Mouse (Mus musculus) hindbrain, embryonic 16.5 days (tissue): ENCODE results near the gene Tmem107. TPM values are rescaled to one million over a fixed set of nuclear protein-coding genes. Genes with fewer than 3 reads are reported as not detected.

Source experiments
- ATAC-seq: fragments of 200-750 bp; cut with Nextera tagmentation; 2 replicates; pipeline ENCODE4 v1.8.0; 2017; ENCODE audit warnings: moderate TSS enrichment, moderate library complexity
- H3K27ac ChIP-seq: fragments of 300-500 bp; sonication (generic); 2 replicates; pipeline ENCODE4 v1.5.1; 2014; ENCODE audit warnings: low read depth, mild to moderate bottlenecking, control low read depth, low read length, moderate library complexity
- H3K27me3 ChIP-seq: fragments of 300-500 bp; sonication (generic); replicated peaks from 2 replicates; pipeline ENCODE4 v1.6.1; 2014; ENCODE audit warnings: low read length; ENCODE audit not compliant: control insufficient read depth, insufficient read depth
- H3K36me3 ChIP-seq: fragments of 300-500 bp; sonication (generic); 2 replicates; pipeline ENCODE4 v1.6.1; 2014; ENCODE audit warnings: mild to moderate bottlenecking, low read length, moderate library complexity, mixed read lengths; ENCODE audit not compliant: control insufficient read depth, insufficient read depth
- H3K4me1 ChIP-seq: fragments of 300-500 bp; sonication (generic); 2 replicates; pipeline ENCODE4 v1.6.1; 2014; ENCODE audit warnings: low read depth, low read length; ENCODE audit not compliant: control insufficient read depth, insufficient read depth
- H3K4me2 ChIP-seq: fragments of 300-500 bp; sonication (generic); 2 replicates; pipeline ENCODE4 v1.6.1; 2014; ENCODE audit warnings: mild to moderate bottlenecking, low read length, control low read depth, moderate library complexity
- H3K4me3 ChIP-seq: fragments of 300-500 bp; sonication (generic); 2 replicates; pipeline ENCODE4 v1.5.1; 2014; ENCODE audit warnings: mild to moderate bottlenecking, low read length, control low read depth, moderate library complexity
- H3K9ac ChIP-seq: fragments of 300-500 bp; sonication (generic); 2 replicates; pipeline ENCODE4 v1.6.1; 2014; ENCODE audit warnings: low read depth, mild to moderate bottlenecking, control low read depth, low read length, moderate library complexity
- H3K9me3 ChIP-seq: fragments of 300-500 bp; sonication (generic); 2 replicates; pipeline ENCODE4 v1.6.1; 2014; ENCODE audit warnings: mild to moderate bottlenecking, low read length, moderate library complexity; ENCODE audit not compliant: control insufficient read depth
- WGBS: fragments of 180-500 bp; shearing (Covaris S2); extraction: QIAGEN DNeasy Blood & Tissue Kit; methylation state at CpG from one replicate; pipeline ENCODE4 v1.1.7; 2014; 5-methylcytosine and 5-hydroxymethylcytosine counted together
- polyA plus RNA-seq: library from polyadenylated mRNA; unstranded; fragments of >200 nt; fragmentation: Nextera tagmentation; extraction: Ambion mirVana; gene quantifications from 2 replicates; pipeline ENCODE4 v1.2.1, GENCODE M21; 2015

Gene Tmem107
- polyA plus RNA-seq, 1 experiment from 2014 or later: 42.6 TPM

DNA sequence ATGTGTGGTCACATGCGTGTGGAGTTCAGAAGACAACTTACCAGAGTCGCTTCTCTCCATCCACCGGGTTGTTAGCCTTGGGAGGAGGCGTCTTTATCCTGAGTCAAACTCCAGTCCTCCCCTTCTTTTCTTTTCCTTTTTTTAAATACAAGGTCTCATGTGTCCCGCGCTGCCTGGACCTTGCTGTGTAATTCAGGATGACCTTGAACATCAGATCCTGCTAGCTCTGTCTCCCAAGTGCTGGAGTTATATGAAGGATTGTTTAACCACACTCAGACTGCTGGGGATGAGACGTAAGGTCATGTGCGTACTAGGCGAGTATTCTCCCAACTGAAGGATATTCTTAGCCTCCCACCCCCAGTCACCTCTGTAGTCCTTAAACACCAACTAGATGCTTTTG lies 6.7 kb downstream of the Tmem107 start:
- no peaks in the 10 kb centered on the region for H3K9me3 ChIP-seq
- ATAC-seq: no peak
- H3K36me3 ChIP-seq: no peaks in the 10 kb centered on the region
- H3K4me3 ChIP-seq: no peak overlapping the region
- H3K27me3 ChIP-seq: no peaks in the 10 kb centered on the region
- no peak overlapping the region for H3K27ac ChIP-seq
- H3K4me2 ChIP-seq: no peak overlapping the region
- H3K9ac ChIP-seq: no peak overlapping the region
- 85% methylated on average over 9 of the region's 9 CpGs for WGBS
- peaks cover 7% of the 10 kb centered on the region for H3K4me1 ChIP-seq

DNA sequence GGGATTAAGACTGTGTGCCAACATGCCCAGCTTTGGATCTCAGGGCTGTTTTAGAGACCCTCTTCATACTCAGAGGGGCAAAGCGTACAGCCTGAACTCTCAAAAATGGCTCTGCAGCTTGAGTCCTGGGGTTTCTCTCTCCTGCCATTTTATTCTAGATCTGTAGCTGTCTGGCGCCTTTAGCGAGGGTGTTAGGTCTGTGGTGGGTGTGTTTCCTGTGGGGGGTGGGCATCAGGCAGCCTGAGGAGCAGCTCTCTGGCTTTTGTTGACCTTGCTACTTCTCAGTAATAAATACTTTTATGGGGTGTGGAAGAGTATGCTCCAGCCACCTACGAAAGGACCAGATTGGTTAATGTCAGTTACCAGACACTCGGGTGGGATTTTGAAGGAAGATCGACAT lies 7.4 kb downstream of the Tmem107 start:
- 0 out of 2 replicates have a peak, but pooled peaks cover 4% of the 10 kb centered on the region for H3K4me1 ChIP-seq
- no peaks in the 10 kb centered on the region for H3K9me3 ChIP-seq
- H3K27me3 ChIP-seq: no peaks in the 10 kb centered on the region
- H3K27ac ChIP-seq: no peak overlapping the region
- H3K4me2 ChIP-seq: no peak overlapping the region
- no peak overlapping the region for H3K4me3 ChIP-seq
- H3K36me3 ChIP-seq: no peaks in the 10 kb centered on the region
- no peak overlapping the region for H3K9ac ChIP-seq
- WGBS: 83% methylated on average over 6 of the region's 6 CpGs
- no peak for ATAC-seq

DNA sequence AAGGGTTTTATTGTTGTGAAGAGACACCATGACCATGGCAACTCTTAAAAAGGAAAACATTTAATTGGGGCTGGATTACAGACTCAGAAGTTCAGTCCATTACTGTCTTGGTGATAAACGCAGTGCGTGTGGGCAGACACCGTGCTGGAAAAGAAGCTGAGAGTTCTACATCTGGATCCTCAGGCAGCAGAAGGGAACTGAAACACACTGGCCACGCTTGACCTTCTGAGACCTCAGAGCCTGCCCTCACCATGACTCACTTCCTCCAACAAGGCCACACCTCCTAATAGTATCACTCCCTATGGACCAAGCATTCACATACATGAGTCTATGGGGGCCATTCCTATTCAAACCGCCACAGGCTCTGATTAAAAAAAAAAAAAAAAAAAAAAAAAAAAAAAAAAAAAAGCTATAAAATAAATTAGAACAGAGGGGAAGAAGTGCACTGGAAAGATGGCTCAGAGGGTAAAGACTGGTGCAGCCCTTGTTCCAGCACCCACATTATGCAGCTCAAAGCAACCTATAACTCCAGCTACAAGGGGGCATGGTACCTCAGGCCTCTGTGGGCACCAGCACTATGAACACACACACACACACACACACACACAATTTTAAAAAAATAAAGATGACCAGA lies 8.3 kb downstream of the Tmem107 start:
- Histone ChIP-seq H3K27me3 (no peaks in the 10 kb centered on the region), H3K27ac (no peak overlapping the region), H3K9me3 (no peaks in the 10 kb centered on the region), H3K9ac (no peak overlapping the region), H3K36me3 (no peaks in the 10 kb centered on the region), H3K4me3 (no peak overlapping the region), H3K4me2 (no peak overlapping the region), H3K4me1 (0 out of 2 replicates have a peak, but pooled peaks cover 4% of the 10 kb centered on the region)
- 85% methylated on average over 5 of the region's 5 CpGs for WGBS
- no peak for ATAC-seq

- 83% methylated on average over 15 of the region's 15 CpGs for WGBS
- no peak overlapping the region for H3K4me2 ChIP-seq
- H3K4me3 ChIP-seq: no peak overlapping the region
- no peaks in the 10 kb centered on the region for H3K4me1 ChIP-seq
- no peak for ATAC-seq
- no peaks in the 10 kb centered on the region for H3K27me3 ChIP-seq
- H3K9me3 ChIP-seq: no peaks in the 10 kb centered on the region
- no peak overlapping the region for H3K9ac ChIP-seq
- no peaks in the 10 kb centered on the region for H3K36me3 ChIP-seq
- H3K27ac ChIP-seq: no peak overlapping the region
These were observed 9.7 kb downstream of the Tmem107 start for GRCm38 (mm10) chr11:69080102-69080854.

DNA sequence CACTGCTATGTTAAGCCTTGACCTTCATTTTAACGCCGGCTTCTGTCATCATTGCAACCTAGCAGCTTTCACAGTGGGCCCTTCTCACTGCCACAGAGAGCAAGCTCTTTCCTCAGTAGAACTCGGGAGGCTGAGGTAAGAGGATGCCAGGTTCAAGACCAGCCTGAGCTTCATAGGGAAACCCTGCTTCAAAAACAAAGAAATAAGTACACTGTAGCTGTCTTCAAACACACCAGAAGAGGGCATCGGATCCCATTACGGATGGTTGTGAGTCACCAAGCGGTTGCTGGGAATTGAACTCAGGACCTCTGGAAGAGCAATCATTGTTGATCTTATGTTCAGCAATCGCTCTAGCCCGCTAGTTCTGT lies 10.2 kb downstream of the Tmem107 start:
- WGBS: 91% methylated on average over 8 of the region's 8 CpGs
- H3K27me3 ChIP-seq: no peaks in the 10 kb centered on the region
- no peaks in the 10 kb centered on the region for H3K4me1 ChIP-seq

GRCm38 (mm10) chr11:69081613-69082012 lies 11.0 kb downstream of the Tmem107 start:
- Histone ChIP-seq H3K4me1 (no peaks in the 10 kb centered on the region), H3K27me3 (no peaks in the 10 kb centered on the region), H3K9ac (no peak overlapping the region), H3K4me2 (no peak overlapping the region), H3K36me3 (no peaks in the 10 kb centered on the region), H3K9me3 (no peaks in the 10 kb centered on the region), H3K27ac (no peak overlapping the region), H3K4me3 (no peak overlapping the region)
- WGBS: 93% methylated on average over 7 of the region's 7 CpGs
- ATAC-seq: no peak

More for the DNA sequence above, 10.2 kb downstream of the Tmem107 start:
- Histone ChIP-seq H3K36me3 (no peaks in the 10 kb centered on the region), H3K4me2 (no peak overlapping the region), H3K9me3 (no peaks in the 10 kb centered on the region), H3K27ac (no peak overlapping the region), H3K9ac (no peak overlapping the region), H3K4me3 (no peak overlapping the region)
- no peak for ATAC-seq

DNA sequence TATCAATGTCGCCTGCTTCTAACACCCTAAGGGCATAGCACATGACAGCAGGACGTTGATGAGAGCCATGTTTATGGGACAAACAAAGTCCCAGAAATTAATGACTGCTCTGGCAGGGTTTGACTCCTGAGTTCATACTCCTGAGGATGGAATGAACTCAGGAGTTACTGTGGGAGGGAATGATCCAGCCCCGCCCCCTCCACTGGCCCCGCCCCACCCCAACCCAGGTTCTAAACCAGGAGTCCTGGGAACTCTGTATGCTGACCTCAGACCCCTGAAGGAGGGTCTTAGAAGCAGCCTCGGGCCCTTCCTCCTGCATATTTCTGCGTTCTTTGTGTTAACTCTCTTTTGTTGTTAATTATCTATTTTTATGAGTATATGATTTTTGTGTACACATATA lies 15.0 kb downstream of the Tmem107 start:
- 74% methylated on average over 6 of the region's 6 CpGs for WGBS
- Histone ChIP-seq H3K4me1 (peaks cover 19% of the 10 kb centered on the region), H3K4me2 (no peak overlapping the region), H3K9ac (no peak overlapping the region), H3K36me3 (peaks cover 3% of the 10 kb centered on the region; the same call in 1 of the 2 replicates), H3K4me3 (no peak overlapping the region), H3K9me3 (no peaks in the 10 kb centered on the region), H3K27ac (no peak overlapping the region), H3K27me3 (no peaks in the 10 kb centered on the region)
- no peak for ATAC-seq

GRCm38 (mm10) chr11:69086390-69086789 lies 15.8 kb downstream of the Tmem107 start:
- Histone ChIP-seq H3K36me3 (peaks cover 3% of the 10 kb centered on the region), H3K27me3 (no peaks in the 10 kb centered on the region), H3K9me3 (no peaks in the 10 kb centered on the region), H3K9ac (no peak overlapping the region; the same call in 1 of the 2 replicates), H3K27ac (no peak overlapping the region), H3K4me3 (no peak overlapping the region), H3K4me1 (peaks cover 24% of the 10 kb centered on the region), H3K4me2 (no peak overlapping the region)
- 74% methylated on average over 6 of the region's 6 CpGs for WGBS
- ATAC-seq: no peak

DNA sequence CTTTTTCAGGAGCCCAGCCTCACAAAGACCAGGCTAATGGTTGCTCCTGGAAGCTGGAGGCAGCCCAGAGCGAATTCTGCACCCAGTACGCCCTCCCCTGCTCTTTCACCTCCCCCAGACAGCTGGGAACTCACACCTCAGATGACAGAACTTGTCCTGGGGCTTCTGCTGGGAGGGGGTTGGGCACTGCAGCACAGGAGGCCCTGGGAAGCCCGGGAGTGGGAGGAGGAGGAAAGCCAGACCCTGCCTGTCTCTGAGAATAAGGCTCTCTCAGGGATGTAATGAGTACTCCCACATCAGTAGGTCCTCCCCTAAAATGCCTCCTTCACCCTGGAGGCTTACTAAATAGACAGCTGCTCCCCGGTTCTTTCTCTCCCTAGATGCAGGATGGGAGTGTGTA lies 16.5 kb downstream of the Tmem107 start:
- Histone ChIP-seq H3K4me1 (peaks cover 26% of the 10 kb centered on the region), H3K36me3 (peaks cover 6% of the 10 kb centered on the region), H3K9me3 (no peaks in the 10 kb centered on the region), H3K27ac (no peak overlapping the region), H3K4me2 (no peak overlapping the region), H3K27me3 (no peaks in the 10 kb centered on the region), H3K9ac (no peak overlapping the region), H3K4me3 (no peak overlapping the region)
- no peak for ATAC-seq
- 33% methylated on average over 4 of the region's 4 CpGs for WGBS
